Comparison of ENCODE assay signal across 9 mouse cellular contexts in genomic region chr2:116065570-116066005, GRCm38 (mm10). TPM values are rescaled to one million over a fixed set of nuclear protein-coding genes. Genes with fewer than 3 reads are reported as not detected.
DNase-seq lines count a peak whose midpoint lies in the region; ATAC-seq lines count a peak whose summit lies in the region.
"Had no signal": no experiment of that assay in that cellular context is flagged by ENCODE, and none has a peak within 500 bp of the region (broad histone marks: within the 10 kb centered on the region; RNA-seq: fewer than 3 reads in every experiment).

Gene Meis2, minus strand, starts transcription at chr2:116065839.

- H3K27me3 ChIP-seq in embryonic facial prominence, embryonic 12.5 days, result no peaks in the 10 kb centered on the region
- H3K27me3 ChIP-seq in kidney, embryonic 14.5 days (ENCODE audit: control insufficient read depth, insufficient read depth, low read length), result no peaks in the 10 kb centered on the region
- peaks cover 52% of the 10 kb centered on the region for H3K27me3 ChIP-seq in limb, embryonic 15.5 days
- H3K27me3 ChIP-seq in midbrain, embryonic 15.5 days (replicated peaks), result 0 out of 2 replicates have a peak, but pooled peaks cover 3% of the 10 kb centered on the region
- no peaks in the 10 kb centered on the region for H3K27me3 ChIP-seq in stomach, embryonic 15.5 days (replicated peaks)

- H3K9ac ChIP-seq in embryonic facial prominence, embryonic 12.5 days, result peak within 1 kb of the TSS; percentile 93
- peak within 1 kb of the TSS; percentile 97 for H3K9ac ChIP-seq in kidney, embryonic 14.5 days (ENCODE audit: low read depth, low read length)
- H3K9ac ChIP-seq in limb, embryonic 15.5 days, result peak within 1 kb of the TSS; percentile 35
- peak within 1 kb of the TSS; percentile 64 for H3K9ac ChIP-seq in midbrain, embryonic 15.5 days
- H3K9ac ChIP-seq in stomach, embryonic 15.5 days, result peak within 1 kb of the TSS; percentile 84

- H3K4me2 ChIP-seq in embryonic facial prominence, embryonic 12.5 days (replicated peaks), result peak within 1 kb of the TSS; percentile 63
- peak within 1 kb of the TSS; percentile 74 for H3K4me2 ChIP-seq in kidney, embryonic 14.5 days (replicated peaks; ENCODE audit: low read depth, low read length)
- peak within 1 kb of the TSS; percentile 82 for H3K4me2 ChIP-seq in limb, embryonic 15.5 days
- H3K4me2 ChIP-seq in midbrain, embryonic 15.5 days, result peak within 1 kb of the TSS; percentile 82
- H3K4me2 ChIP-seq in stomach, embryonic 15.5 days, result peak within 1 kb of the TSS; percentile 71

- ATAC-seq in cerebellum, adult (ENCODE audit: insufficient number of reproducible peaks, low FRiP score, low TSS enrichment), result no peak
- ATAC-seq in embryonic facial prominence, embryonic 12.5 days (ENCODE audit: insufficient number of reproducible peaks, insufficient read depth, low FRiP score, low TSS enrichment), result peak; percentile 80
- peak; percentile 81 for ATAC-seq in kidney, embryonic 14.5 days (ENCODE audit: low FRiP score, low TSS enrichment)
- no peak for ATAC-seq in limb, embryonic 15.5 days (ENCODE audit: insufficient number of reproducible peaks, low FRiP score, low TSS enrichment, low read depth)
- peak; percentile 76 for ATAC-seq in midbrain, embryonic 15.5 days (replicated peaks)
- peak; percentile 86 for ATAC-seq in stomach, embryonic 15.5 days (ENCODE audit: insufficient read depth, low FRiP score, low read depth)

- DNase-seq in cerebellum, postnatal 25 days, result peak; percentile 33 to 34
- peak; percentile 87 to 88 for DNase-seq in heart, adult 9 months (ENCODE audit: low spot score in 2 of 2)

- H3K4me3 ChIP-seq in embryonic facial prominence, embryonic 12.5 days, result peak within 1 kb of the TSS; percentile 76
- peak within 1 kb of the TSS; percentile 72 for H3K4me3 ChIP-seq in kidney, embryonic 14.5 days (ENCODE audit: low read length)
- H3K4me3 ChIP-seq in limb, embryonic 15.5 days, result peak within 1 kb of the TSS; percentile 48
- peak within 1 kb of the TSS; percentile 51 for H3K4me3 ChIP-seq in midbrain, embryonic 15.5 days
- H3K4me3 ChIP-seq in stomach, embryonic 15.5 days (replicated peaks), result peak within 1 kb of the TSS; percentile 69

- H3K9me3 ChIP-seq in embryonic facial prominence, embryonic 12.5 days, result no peaks in the 10 kb centered on the region
- no peaks in the 10 kb centered on the region for H3K9me3 ChIP-seq in kidney, embryonic 14.5 days (ENCODE audit: control insufficient read depth, low read length)
- no peaks in the 10 kb centered on the region for H3K9me3 ChIP-seq in limb, embryonic 15.5 days
- no peaks in the 10 kb centered on the region for H3K9me3 ChIP-seq in midbrain, embryonic 15.5 days
- no peaks in the 10 kb centered on the region for H3K9me3 ChIP-seq in stomach, embryonic 15.5 days

- H3K4me1 ChIP-seq in embryonic facial prominence, embryonic 12.5 days, result peaks cover 8% of the 10 kb centered on the region; the same call in 1 of the 2 replicates
- H3K4me1 ChIP-seq in kidney, embryonic 14.5 days (ENCODE audit: control insufficient read depth, insufficient read depth, low read length), result 0 out of 2 replicates have a peak, but pooled peaks cover 3% of the 10 kb centered on the region
- H3K4me1 ChIP-seq in limb, embryonic 15.5 days, result peaks cover 57% of the 10 kb centered on the region
- H3K4me1 ChIP-seq in midbrain, embryonic 15.5 days, result peaks cover 37% of the 10 kb centered on the region
- H3K4me1 ChIP-seq in stomach, embryonic 15.5 days, result no peaks in the 10 kb centered on the region

- WGBS in embryonic facial prominence, embryonic 12.5 days, result 2% methylated on average over 32 of the region's 37 CpGs
- WGBS in kidney, embryonic 14.5 days, result under 1% methylated on average over 32 of the region's 37 CpGs
- WGBS in limb, embryonic 15.5 days, result under 1% methylated on average over 31 of the region's 37 CpGs
- WGBS in midbrain, embryonic 15.5 days, result under 1% methylated on average over 30 of the region's 37 CpGs
- WGBS in stomach, embryonic 15.5 days, result 1% methylated on average over 31 of the region's 37 CpGs

- peak within 1 kb of the TSS; percentile 97 for H3K27ac ChIP-seq in embryonic facial prominence, embryonic 12.5 days
- H3K27ac ChIP-seq in kidney, embryonic 14.5 days (ENCODE audit: low read depth, low read length), result peak within 1 kb of the TSS; percentile 99
- H3K27ac ChIP-seq in limb, embryonic 15.5 days, result peak within 1 kb of the TSS; percentile 85
- H3K27ac ChIP-seq in midbrain, embryonic 15.5 days, result peak within 1 kb of the TSS; percentile 88
- peak within 1 kb of the TSS; percentile 99 for H3K27ac ChIP-seq in stomach, embryonic 15.5 days

- no peaks in the 10 kb centered on the region for H3K36me3 ChIP-seq in embryonic facial prominence, embryonic 12.5 days
- H3K36me3 ChIP-seq in kidney, embryonic 14.5 days (ENCODE audit: control insufficient read depth, insufficient read depth, low read length), result peaks cover 7% of the 10 kb centered on the region
- H3K36me3 ChIP-seq in limb, embryonic 15.5 days, result no peaks in the 10 kb centered on the region
- no peaks in the 10 kb centered on the region for H3K36me3 ChIP-seq in midbrain, embryonic 15.5 days (replicated peaks)
- no peaks in the 10 kb centered on the region for H3K36me3 ChIP-seq in stomach, embryonic 15.5 days
- H3K36me3 ChIP-seq: G1E had no signal

RNA-seq across cellular contexts. Expression of gene Meis2, which starts in this region (rescaled TPM):
- 71.2 and 71.7 TPM in 2 replicates for polyA plus RNA-seq in embryonic facial prominence, embryonic 12.5 days (2016; fragmentation: Nextera tagmentation; extraction: Ambion mirVana)
- 111 and 112 TPM in 2 replicates for polyA plus RNA-seq in kidney, embryonic 14.5 days (2014; fragmentation: Nextera tagmentation; extraction: Ambion mirVana)
- polyA plus RNA-seq in limb, embryonic 15.5 days (2015; fragmentation: Nextera tagmentation; extraction: Ambion mirVana), result 13.7 and 17.1 TPM in 2 replicates
- 74.1 and 86.9 TPM in 2 replicates for polyA plus RNA-seq in midbrain, embryonic 15.5 days (2015; fragmentation: Nextera tagmentation; extraction: Ambion mirVana)
- 53.0 and 57.8 TPM in 2 replicates for polyA plus RNA-seq in stomach, embryonic 15.5 days (2015; fragmentation: Nextera tagmentation; extraction: Ambion mirVana)

Comparison
In these comparisons a context has a peak if more than half of its experiments do, and no peak if none do; other contexts are left out.
1. ATAC-seq: peak in embryonic facial prominence, embryonic 12.5 days (single experiment), kidney, embryonic 14.5 days (single experiment), midbrain, embryonic 15.5 days (single experiment) and stomach, embryonic 15.5 days (single experiment); none in cerebellum, adult (single experiment) and limb, embryonic 15.5 days (single experiment).
2. H3K9ac ChIP-seq: peak in every context shown above with its lines; median percentile 97 in kidney, embryonic 14.5 days; 93 in embryonic facial prominence, embryonic 12.5 days; 84 in stomach, embryonic 15.5 days; 64 in midbrain, embryonic 15.5 days; 35 in limb, embryonic 15.5 days.
3. Peak in every context shown above with its lines, with median percentiles within 50 percentile points of each other: H3K27ac ChIP-seq, H3K4me2 ChIP-seq and H3K4me3 ChIP-seq.